Comparison of ENCODE assay signal across 8 mouse cellular contexts in the genomic region with DNA sequence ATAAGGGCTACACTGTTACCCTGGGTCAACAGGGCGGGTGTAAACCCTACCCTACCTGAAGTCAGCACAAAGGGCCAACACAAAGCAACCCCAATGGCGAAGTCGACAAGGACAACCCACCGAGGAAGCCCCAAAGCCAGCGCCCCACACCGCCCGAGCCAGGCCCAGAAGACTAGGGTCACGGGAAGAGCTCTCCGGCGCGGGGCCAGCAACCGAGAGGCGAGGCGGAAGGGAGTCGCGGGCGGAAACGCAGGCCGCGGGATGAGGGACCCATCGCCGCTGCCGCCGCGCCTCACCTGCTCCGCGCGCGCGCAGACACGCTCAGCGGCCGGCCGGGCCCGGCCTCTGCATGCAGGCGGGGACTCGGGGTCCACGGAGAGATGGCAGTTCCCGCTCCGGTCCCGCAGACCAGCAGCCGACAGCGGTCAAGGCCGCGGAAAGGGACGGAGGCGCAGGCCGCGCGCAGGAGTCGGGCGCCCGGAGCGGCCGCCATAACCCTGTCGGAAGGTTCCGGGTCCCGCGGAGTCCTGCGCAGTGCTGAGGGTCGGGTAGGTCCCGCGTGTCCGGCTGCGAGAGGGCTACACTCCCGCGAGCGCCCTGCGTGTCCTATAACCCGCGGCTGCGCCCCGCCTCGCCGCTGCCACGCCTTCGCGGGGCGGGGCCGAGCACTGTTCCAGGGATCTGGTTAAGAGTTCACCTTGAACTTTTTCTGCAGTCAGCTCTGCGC. TPM values are rescaled to one million over a fixed set of nuclear protein-coding genes. Genes with fewer than 3 reads are reported as not detected.
A peak's percentile ranks its signal among the peaks of the same experiment; 100 is the strongest.
DNase-seq lines count a peak whose midpoint lies in the region; ATAC-seq and TF ChIP-seq lines count a peak whose summit lies in the region.

A gene (minus strand): TSS at position 582 of the 727 bp plus-strand sequence.

- TF ChIP-seq POLR2A in bone marrow, adult 2 months (IDR thresholded peaks at IDR 0.05; ENCODE audit: borderline replicate concordance, control insufficient read depth, low read depth, low read length) = peak; percentile 25; the same call in 1 of the 2 replicates
- TF ChIP-seq POLR2A in embryonic fibroblast, embryonic 13.5 days (IDR thresholded peaks at IDR 0.05; ENCODE audit: low read depth, low read length) = peak; percentile 84
- peak; percentile 80 for TF ChIP-seq POLR2A in testis, adult 2 months (IDR thresholded peaks at IDR 0.05; ENCODE audit: control insufficient read depth, low read depth, low read length)

- peak; percentile 92 for DNase-seq in kidney, postnatal 10 days

- H3ac ChIP-seq in C2C12 (ENCODE audit: control insufficient read depth, insufficient read length, low read depth) = peak within 1 kb of the TSS; percentile 91

- H3K4me2 ChIP-seq in heart, embryonic 13.5 days = peak within 1 kb of the TSS; percentile 75
- H3K4me2 ChIP-seq in liver, embryonic 16.5 days (ENCODE audit: low read depth, low read length) = peak within 1 kb of the TSS; percentile 74
- peak within 1 kb of the TSS; percentile 78 for H3K4me2 ChIP-seq in neural tube, embryonic 13.5 days

- TF ChIP-seq CTCF in C2C12 (IDR thresholded peaks at IDR 0.05; ENCODE audit: control insufficient read depth, insufficient read depth, insufficient read length) = no peak
- no peak for TF ChIP-seq CTCF in bone marrow, adult 2 months (IDR thresholded peaks at IDR 0.05; ENCODE audit: control insufficient read depth, insufficient read depth, low read length)
- no peak for TF ChIP-seq CTCF in embryonic fibroblast, embryonic 13.5 days (IDR thresholded peaks at IDR 0.05; ENCODE audit: borderline replicate concordance, insufficient read depth, low read length)
- TF ChIP-seq CTCF in testis, adult 2 months (IDR thresholded peaks at IDR 0.05; ENCODE audit: control insufficient read depth, insufficient read depth, insufficient replicate concordance, low read depth, low read length) = no peak

- ATAC-seq in heart, embryonic 13.5 days (ENCODE audit: extremely low read depth, insufficient number of reproducible peaks, low FRiP score, low TSS enrichment) = peak; percentile 82
- peak; percentile 91 for ATAC-seq in liver, embryonic 16.5 days (ENCODE audit: low read depth)
- peak; percentile 94 for ATAC-seq in neural tube, embryonic 13.5 days (ENCODE audit: low read depth)

- H3K9me3 ChIP-seq in heart, embryonic 13.5 days = no peaks in the 10 kb centered on the region
- H3K9me3 ChIP-seq in liver, embryonic 16.5 days (replicated peaks; ENCODE audit: control insufficient read depth, low read length) = no peaks in the 10 kb centered on the region
- H3K9me3 ChIP-seq in neural tube, embryonic 13.5 days = 0 out of 2 replicates have a peak, but pooled peaks cover 3% of the 10 kb centered on the region

- peak within 1 kb of the TSS; percentile 45; the same call in 1 of the 2 replicates for H3K27ac ChIP-seq in bone marrow, adult 2 months (ENCODE audit: control insufficient read depth, insufficient read depth, low read depth, low read length, poor library complexity)
- H3K27ac ChIP-seq in embryonic fibroblast, embryonic 13.5 days (ENCODE audit: insufficient read depth, low read length) = no peak within 1 kb of the TSS
- peak within 1 kb of the TSS; percentile 90 for H3K27ac ChIP-seq in heart, embryonic 13.5 days (replicated peaks)
- peak within 1 kb of the TSS; percentile 36 for H3K27ac ChIP-seq in liver, embryonic 16.5 days (ENCODE audit: low read length)
- peak within 1 kb of the TSS; percentile 86 for H3K27ac ChIP-seq in neural tube, embryonic 13.5 days (replicated peaks)
- peak within 1 kb of the TSS; percentile 94 for H3K27ac ChIP-seq in testis, adult 2 months (ENCODE audit: control insufficient read depth, insufficient read depth, low read depth, low read length)

- under 1% methylated on average over 81 of the region's 81 CpGs for WGBS in bone marrow, adult 2 months
- WGBS in heart, embryonic 13.5 days = under 1% methylated on average over 81 of the region's 81 CpGs
- WGBS in liver, embryonic 16.5 days (ENCODE audit: insufficient replicate concordance) = under 1% methylated on average over 65 of the region's 81 CpGs
- under 1% methylated on average over 75 of the region's 81 CpGs for WGBS in neural tube, embryonic 13.5 days

- H3K79me3 ChIP-seq in C2C12 (ENCODE audit: low read depth) = peaks cover 1% of the 10 kb centered on the region

- no peaks in the 10 kb centered on the region for H3K36me3 ChIP-seq in C2C12 (ENCODE audit: control insufficient read depth, insufficient read depth)
- no peaks in the 10 kb centered on the region; the same call in 1 of the 2 replicates for H3K36me3 ChIP-seq in heart, embryonic 13.5 days
- H3K36me3 ChIP-seq in liver, embryonic 16.5 days (ENCODE audit: control insufficient read depth, insufficient read depth) = no peaks in the 10 kb centered on the region
- H3K36me3 ChIP-seq in neural tube, embryonic 13.5 days = no peaks in the 10 kb centered on the region
- H3K36me3 ChIP-seq in testis, adult 2 months (ENCODE audit: control insufficient read depth, insufficient read depth, low read length) = no peaks in the 10 kb centered on the region

- H3K4me1 ChIP-seq in bone marrow, adult 2 months (ENCODE audit: control insufficient read depth, insufficient read depth, low read length) = no peaks in the 10 kb centered on the region
- H3K4me1 ChIP-seq in embryonic fibroblast, embryonic 13.5 days (ENCODE audit: control insufficient read depth, insufficient read depth, low read length) = 0 out of 2 replicates have a peak, but pooled peaks cover 6% of the 10 kb centered on the region
- H3K4me1 ChIP-seq in heart, embryonic 13.5 days = peaks cover 39% of the 10 kb centered on the region
- no peaks in the 10 kb centered on the region; the same call in 1 of the 2 replicates for H3K4me1 ChIP-seq in liver, embryonic 16.5 days (ENCODE audit: control insufficient read depth, low read depth, low read length)
- peaks cover 28% of the 10 kb centered on the region for H3K4me1 ChIP-seq in neural tube, embryonic 13.5 days (replicated peaks)
- H3K4me1 ChIP-seq in testis, adult 2 months (ENCODE audit: control insufficient read depth, insufficient read depth, low read length) = no peaks in the 10 kb centered on the region

- peak within 1 kb of the TSS; percentile 55 for H3K4me3 ChIP-seq in C2C12 (ENCODE audit: insufficient read depth, poor library complexity, severe bottlenecking)
- H3K4me3 ChIP-seq in bone marrow, adult 2 months (replicated peaks; ENCODE audit: control insufficient read depth, low read depth, low read length) = peak within 1 kb of the TSS; percentile 70
- peak within 1 kb of the TSS; percentile 77 for H3K4me3 ChIP-seq in embryonic fibroblast, embryonic 13.5 days (ENCODE audit: insufficient read depth, low read length)
- peak within 1 kb of the TSS; percentile 83 for H3K4me3 ChIP-seq in heart, embryonic 13.5 days
- peak within 1 kb of the TSS; percentile 76 for H3K4me3 ChIP-seq in liver, embryonic 16.5 days (ENCODE audit: low read depth, low read length)
- peak within 1 kb of the TSS; percentile 84 for H3K4me3 ChIP-seq in neural tube, embryonic 13.5 days
- H3K4me3 ChIP-seq in testis, adult 2 months (ENCODE audit: control insufficient read depth, low read depth, low read length) = peak within 1 kb of the TSS; percentile 91

- H3K27me3 ChIP-seq in C2C12 (ENCODE audit: control insufficient read depth, insufficient read depth, insufficient read length) = no peaks in the 10 kb centered on the region
- no peaks in the 10 kb centered on the region for H3K27me3 ChIP-seq in heart, embryonic 13.5 days (replicated peaks)
- H3K27me3 ChIP-seq in liver, embryonic 16.5 days (ENCODE audit: control insufficient read depth, insufficient read depth, low read depth, low read length) = no peaks in the 10 kb centered on the region
- no peaks in the 10 kb centered on the region for H3K27me3 ChIP-seq in neural tube, embryonic 13.5 days
- no peaks in the 10 kb centered on the region for H3K27me3 ChIP-seq in testis, adult 2 months (ENCODE audit: control insufficient read depth, insufficient read depth, low read length)

- H3K9ac ChIP-seq in heart, embryonic 13.5 days = peak within 1 kb of the TSS; percentile 93
- H3K9ac ChIP-seq in liver, embryonic 16.5 days (ENCODE audit: low read depth, low read length) = peak within 1 kb of the TSS; percentile 73
- peak within 1 kb of the TSS; percentile 87 for H3K9ac ChIP-seq in neural tube, embryonic 13.5 days

- peaks cover 10% of the 10 kb centered on the region for H3K79me2 ChIP-seq in C2C12 (ENCODE audit: control insufficient read depth, insufficient read depth)

TF ChIP-seq in C2C12, 6 proteins besides CTCF, POLR2A, EP300 and RAD21:
- TF ChIP-seq MYOG (IDR thresholded peaks at IDR 0.05; ENCODE audit: control insufficient read depth, extremely low read depth, insufficient read length) (no peak), CEBPB (IDR thresholded peaks at IDR 0.05; ENCODE audit: low read depth) (no peak), MYOD1 (IDR thresholded peaks at IDR 0.05; ENCODE audit: control insufficient read depth, insufficient read length, low read depth) (no peak), FOSL1 (IDR thresholded peaks at IDR 0.05; ENCODE audit: insufficient read depth, low read length, poor library complexity, severe bottlenecking) (no peak), MAX (IDR thresholded peaks at IDR 0.05) (no peak)
TF ChIP-seq in C2C12: peak in this region for 0.

RNA-seq across cellular contexts. Expression of the gene that starts here (rescaled TPM):
- polyA plus RNA-seq in C2C12 (2012; fragmentation: generic; extraction: Trizol) = 42.2 TPM
- polyA plus RNA-seq in bone marrow, adult 2 months (2011; ENCODE audit: insufficient read depth, insufficient read length, low replicate concordance, missing spikeins) = 3.4 and 6.2 TPM in 2 replicates
- 18.5 and 22.0 TPM in 2 replicates for polyA plus RNA-seq in embryonic fibroblast, embryonic 13.5 days (2011; ENCODE audit: insufficient read length, low read depth, missing spikeins)
- polyA plus RNA-seq in heart, embryonic 13.5 days (2015; fragmentation: Nextera tagmentation; extraction: Ambion mirVana) = 83.0 and 84.1 TPM in 2 replicates
- 32.2 and 34.3 TPM in 2 replicates for polyA plus RNA-seq in liver, embryonic 16.5 days (2015; fragmentation: Nextera tagmentation; extraction: Ambion mirVana)
- polyA plus RNA-seq in neural tube, embryonic 13.5 days (2015; fragmentation: Nextera tagmentation; extraction: Ambion mirVana) = 41.9 and 43.9 TPM in 2 replicates
- polyA plus RNA-seq in testis, adult 2 months (2012; rRNA removed) = 57.4 and 58.6 TPM in 2 replicates

Comparison
In these comparisons a context has a peak if more than half of its experiments do, and no peak if none do; other contexts are left out.
1. POLR2A ChIP-seq: peak in every context shown above with its lines; median percentile 84 in embryonic fibroblast, embryonic 13.5 days; 80 in testis, adult 2 months; 25 in bone marrow, adult 2 months.